Mouse (Mus musculus) lung, postnatal 0 days (tissue): ENCODE results near the gene Gcnt2.

Experiments
- CTCF ChIP-seq: IDR thresholded peaks from 2 replicates; pipeline ENCODE4 v1.5.1; 2016; ENCODE audit warnings: antibody characterized with exemption, mild to moderate bottlenecking
- EP300 ChIP-seq: IDR thresholded peaks from 2 replicates; pipeline ENCODE4 v1.6.1; 2016; ENCODE audit warnings: antibody characterized with exemption, mild to moderate bottlenecking, control low read depth

- no peak for TF ChIP-seq EP300
- TF ChIP-seq CTCF = peak; percentile 84
Measured at GRCm38 (mm10) chr13:40977609-40978008, 118.1 kb downstream of the Gcnt2 start.
